Mouse (Mus musculus) spleen, adult 2 months (tissue): Measurements from ENCODE around the gene Nup107.

ENCODE experiments used
- CTCF ChIP-seq: fragments of 200-500 bp; IDR thresholded peaks from 2 replicates; pipeline ENCODE4 v1.5.1; 2011; ENCODE audit warnings: mild to moderate bottlenecking, inconsistent platforms; ENCODE audit not compliant: insufficient read depth, insufficient read length, insufficient replicate concordance; ENCODE audit errors: extremely low read depth
- POLR2A ChIP-seq: fragments of 200-500 bp; IDR thresholded peaks from 2 replicates; pipeline ENCODE4 v1.6.1; 2011; ENCODE audit warnings: low read depth, low read length, inconsistent platforms

- TF ChIP-seq POLR2A: no peak
- no peak for TF ChIP-seq CTCF
These were observed 43.3 kb downstream of the Nup107 start for GRCm38 (mm10) chr10:117749050-117749686.
